ENCODE assay signal across 13 mouse cellular contexts in the genomic region with DNA sequence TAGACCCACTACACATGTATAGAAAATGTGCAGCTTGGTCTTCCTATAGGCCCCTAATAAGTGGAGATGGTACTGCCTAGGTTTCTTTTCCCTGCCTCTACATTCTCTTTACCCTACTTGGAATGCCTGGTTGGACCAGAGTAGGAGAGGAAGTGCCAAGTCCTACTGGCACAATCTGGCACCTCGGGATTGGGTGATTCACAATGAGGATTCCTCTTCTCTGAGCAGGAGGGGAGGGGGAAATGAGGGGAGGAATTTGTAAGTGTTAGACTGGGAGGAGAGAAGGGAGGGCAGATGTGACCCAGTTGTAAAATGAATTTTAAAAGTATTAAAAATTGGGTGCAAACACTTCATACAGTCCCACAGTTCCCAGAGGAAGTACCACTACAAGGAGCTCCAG.
A peak's percentile ranks its signal among the peaks of the same experiment; 100 is the strongest.
DNase-seq lines count a peak whose midpoint lies in the region; ATAC-seq lines count a peak whose summit lies in the region.
"Had no signal": no experiment of that assay in that cellular context is flagged by ENCODE, and none has a peak within 500 bp of the region (broad histone marks: within the 10 kb centered on the region; RNA-seq: fewer than 3 reads in every experiment).

No protein-coding gene starts in this region.

- peak; percentile 93 for ATAC-seq in frontal cortex, adult (ENCODE audit: low TSS enrichment)
- ATAC-seq: forebrain, embryonic 13.5 days; forebrain, embryonic 15.5 days; forebrain, postnatal 0 days had no signal

- peak; percentile 19 for DNase-seq in adrenal gland, postnatal 14 days
- no peak for DNase-seq in adrenal gland, postnatal 36 days
- no peak for DNase-seq in frontal cortex, postnatal 25 days (ENCODE audit: low spot score in 2 of 2)
- DNase-seq in brain, adult 2 months (ENCODE audit: low read depth, low spot score) = peak; percentile 36
- DNase-seq in ovary, postnatal 36 days (ENCODE audit: low spot score) = no peak
- DNase-seq: adrenal gland, adult 8-10 months; cerebellum, adult 11-12 months; cerebellum, adult 8-10 months; cerebellum, adult 9-11 months; forebrain, postnatal 0 days had no signal

Comparison
In these comparisons a context has a peak if more than half of its experiments do, and no peak if none do; other contexts are left out.
1. DNase-seq: peak in adrenal gland, postnatal 14 days (single experiment) and brain, adult 2 months (single experiment); none in adrenal gland, postnatal 36 days (0 of 2), frontal cortex, postnatal 25 days (0 of 2) and ovary, postnatal 36 days (single experiment).